Mouse (Mus musculus) cerebellum, adult 11 months (tissue): ENCODE measurements at regions not wholly inside any gene's neighbourhood (a gene's known extent, or its start where the extent isn't known, plus 50 kb on each side); places are given as distances from the start of the nearest gene placed in this dataset.

Experiments used
- DNase-seq: peaks from one replicate; pipeline ENCODE4 v3.0.0; 2022

- no peak for DNase-seq
These were observed 631.0 kb upstream of the Fam160b2 start for GRCm38 (mm10) chr14:71230484-71231188.

GRCm38 (mm10) chr14:71229955-71230354, 630.3 kb upstream of the Fam160b2 start:
- no peak for DNase-seq

DNA sequence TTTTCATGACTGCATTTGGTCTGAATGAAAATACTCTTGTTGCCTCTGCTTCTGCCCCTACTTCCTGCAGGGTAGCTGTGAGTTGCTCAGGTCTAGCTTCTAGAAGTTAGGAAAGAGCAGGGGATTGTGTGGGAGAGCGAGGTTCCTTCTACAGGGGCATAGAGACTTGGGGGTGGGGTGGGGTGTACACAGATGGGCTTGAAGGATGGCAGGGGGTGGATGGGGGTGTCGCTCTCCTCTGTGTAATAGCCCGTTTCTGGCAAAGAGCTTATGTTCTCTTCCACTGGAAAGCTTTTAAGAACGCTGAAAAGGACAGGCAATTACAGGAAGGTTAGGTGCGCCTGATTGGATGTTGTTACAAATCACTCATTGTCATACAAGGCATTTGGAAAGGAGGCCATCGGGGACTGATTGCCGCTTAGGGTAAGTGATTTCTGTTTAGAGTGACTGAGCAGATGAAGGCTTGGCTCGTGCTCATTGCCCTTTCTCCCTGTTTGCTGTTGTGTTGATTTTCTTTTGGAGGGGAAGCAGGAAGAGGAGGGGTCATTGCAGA, 629.3 kb upstream of the Fam160b2 start:
- no peak for DNase-seq

- no peak for DNase-seq
These were observed 617.4 kb upstream of the Fam160b2 start for GRCm38 (mm10) chr14:71217041-71217440.

GRCm38 (mm10) chr14:71211359-71211978, 611.8 kb upstream of the Fam160b2 start:
- no peak for DNase-seq

GRCm38 (mm10) chr14:71203459-71203858, 603.8 kb upstream of the Fam160b2 start:
- DNase-seq: no peak

DNA sequence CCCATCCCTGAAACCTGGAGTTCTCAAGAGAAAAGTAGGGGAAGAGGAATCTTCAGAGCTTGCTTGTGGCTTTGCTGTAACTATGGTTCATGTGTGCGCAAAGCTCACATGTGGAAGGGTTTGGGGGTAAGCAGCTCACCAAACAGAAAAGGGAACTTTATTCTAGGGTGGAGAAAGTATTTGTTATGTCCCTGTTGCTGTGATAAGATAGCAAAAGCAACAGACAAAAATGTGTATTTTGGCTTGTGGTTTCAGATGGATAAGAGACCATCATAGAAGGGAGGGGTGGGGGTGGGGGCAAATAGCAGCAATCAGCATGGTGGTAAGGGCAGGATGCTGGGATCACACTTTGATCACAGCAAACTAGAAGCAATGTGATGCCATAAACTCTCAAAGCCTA, 601.3 kb upstream of the Fam160b2 start:
- DNase-seq: no peak

GRCm38 (mm10) chr14:71199178-71199879, 599.7 kb upstream of the Fam160b2 start:
- no peak for DNase-seq

GRCm38 (mm10) chr14:71194219-71194618, 594.6 kb upstream of the Fam160b2 start:
- DNase-seq: no peak

DNA sequence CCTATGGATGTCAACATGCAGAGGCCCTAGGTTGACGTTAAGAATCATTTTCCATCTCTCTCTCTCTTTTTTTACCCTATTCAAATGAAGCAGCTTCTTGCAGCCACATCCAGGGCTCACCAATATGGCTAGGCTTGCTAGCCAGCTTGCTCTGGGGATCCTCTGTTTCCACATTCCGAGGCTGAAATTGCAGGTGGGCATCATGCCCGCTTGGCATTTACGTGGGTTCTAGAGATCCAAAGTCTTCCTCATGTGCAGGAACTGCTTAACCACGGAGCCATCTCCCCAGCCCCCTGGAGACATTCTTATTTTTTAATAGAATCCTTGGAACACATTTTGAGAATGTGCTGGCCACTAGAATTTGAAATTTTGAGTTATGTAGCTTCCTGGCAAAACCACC, 592.9 kb upstream of the Fam160b2 start:
- no peak for DNase-seq

GRCm38 (mm10) chr14:71189360-71189759, 589.7 kb upstream of the Fam160b2 start:
- DNase-seq: no peak

GRCm38 (mm10) chr14:71177341-71177740, 577.7 kb upstream of the Fam160b2 start:
- no peak for DNase-seq

- no peak for DNase-seq
These were observed 574.5 kb upstream of the Fam160b2 start for GRCm38 (mm10) chr14:71174175-71174574.

- no peak for DNase-seq
These were observed 559.9 kb upstream of the Fam160b2 start for GRCm38 (mm10) chr14:71159556-71159955.

DNA sequence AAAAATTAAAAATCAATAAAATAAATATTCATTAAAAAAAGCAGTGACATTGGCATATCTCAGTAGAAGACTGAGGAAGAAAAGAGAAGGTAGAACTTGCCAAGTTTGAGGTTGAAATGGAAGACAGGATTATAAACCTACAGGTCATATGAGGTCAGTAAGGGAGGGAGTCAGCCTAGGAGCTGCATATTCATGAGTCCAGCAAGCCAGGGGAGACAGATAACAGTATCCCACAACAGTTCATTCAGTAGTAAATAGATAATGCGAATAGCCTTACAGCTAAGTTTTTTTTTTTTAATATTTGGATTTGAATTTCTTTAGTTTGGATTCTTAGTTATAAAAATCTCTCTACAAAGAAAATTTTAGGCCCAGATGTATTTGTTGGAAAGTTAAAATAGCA, 542.8 kb upstream of the Fam160b2 start:
- DNase-seq: no peak

- DNase-seq: no peak
These were observed 530.2 kb upstream of the Fam160b2 start for GRCm38 (mm10) chr14:71129771-71130211.

- peak; percentile 5 for DNase-seq
These were observed 528.9 kb upstream of the Fam160b2 start for GRCm38 (mm10) chr14:71128495-71128894.

DNA sequence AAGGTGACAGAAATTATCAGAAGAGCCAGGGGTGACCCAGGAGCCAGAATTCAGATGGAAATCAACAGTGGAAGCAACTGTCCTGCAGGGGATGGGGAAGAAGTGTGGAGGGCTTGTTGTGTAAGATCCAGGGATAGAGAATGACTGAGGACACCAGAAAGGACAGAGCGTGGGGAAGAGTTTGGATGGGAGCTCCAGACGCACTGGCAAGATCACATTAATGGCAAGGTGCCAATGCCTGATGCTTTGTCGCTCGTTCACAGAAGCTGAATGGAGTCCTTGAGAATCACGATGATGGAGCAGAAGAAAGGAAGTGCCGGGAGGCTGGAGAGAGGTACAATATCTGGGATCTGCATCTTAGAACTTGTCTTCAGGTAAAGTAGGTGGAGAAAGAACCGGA, 519.0 kb upstream of the Fam160b2 start:
- DNase-seq: no peak

DNA sequence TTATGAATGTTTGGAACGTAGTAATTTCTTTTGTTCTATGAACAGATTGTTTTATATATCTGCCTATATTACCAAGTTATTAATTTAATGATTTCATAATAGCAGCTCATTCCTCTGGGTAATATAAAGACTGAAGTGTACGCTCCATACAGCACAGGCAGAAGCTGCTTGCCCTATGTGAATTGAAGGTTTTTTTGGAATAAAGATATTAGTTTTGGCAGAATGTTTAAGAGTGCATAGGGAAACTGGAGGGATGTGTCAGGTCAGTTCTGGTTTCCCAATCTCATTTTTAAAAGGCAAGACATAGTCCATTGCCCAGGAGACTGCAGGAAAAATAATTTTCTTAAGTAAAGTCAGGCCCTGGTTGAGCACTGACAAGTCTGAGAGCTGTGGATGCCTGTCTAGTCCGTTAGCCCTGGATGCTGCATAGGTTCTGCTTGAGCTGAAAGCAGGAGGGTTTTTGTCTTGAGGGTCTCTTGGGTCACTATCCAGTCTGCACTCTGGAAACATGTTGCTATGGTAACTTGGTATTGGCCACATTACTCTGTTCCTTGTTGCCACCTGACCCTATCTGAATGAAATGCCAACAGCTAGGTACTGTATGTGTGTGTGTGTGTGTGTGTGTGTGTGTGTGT, 516.3 kb upstream of the Fam160b2 start:
- DNase-seq: no peak

GRCm38 (mm10) chr14:71115095-71115797, 515.6 kb upstream of the Fam160b2 start:
- no peak for DNase-seq

GRCm38 (mm10) chr14:71113198-71113597, 513.6 kb upstream of the Fam160b2 start:
- no peak for DNase-seq

DNA sequence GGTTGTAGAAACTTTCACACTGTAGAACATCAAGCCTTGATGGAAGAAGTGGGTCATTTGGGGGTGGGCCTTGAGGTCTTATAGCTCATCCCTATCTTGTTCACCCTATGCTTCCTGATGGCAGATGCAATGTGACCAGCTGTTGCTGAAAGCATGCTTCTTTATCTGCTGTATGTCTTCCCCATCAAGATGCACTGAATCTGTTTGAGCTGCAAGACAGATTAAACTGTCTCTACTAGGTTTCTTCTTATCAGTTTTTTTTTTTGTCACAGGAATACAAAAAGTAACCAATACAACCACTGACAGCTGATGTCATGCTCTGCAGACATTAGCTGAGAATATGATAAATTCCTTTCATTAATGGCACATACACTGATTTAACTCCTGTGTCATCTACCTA, 505.0 kb upstream of the Fam160b2 start:
- no peak for DNase-seq

DNA sequence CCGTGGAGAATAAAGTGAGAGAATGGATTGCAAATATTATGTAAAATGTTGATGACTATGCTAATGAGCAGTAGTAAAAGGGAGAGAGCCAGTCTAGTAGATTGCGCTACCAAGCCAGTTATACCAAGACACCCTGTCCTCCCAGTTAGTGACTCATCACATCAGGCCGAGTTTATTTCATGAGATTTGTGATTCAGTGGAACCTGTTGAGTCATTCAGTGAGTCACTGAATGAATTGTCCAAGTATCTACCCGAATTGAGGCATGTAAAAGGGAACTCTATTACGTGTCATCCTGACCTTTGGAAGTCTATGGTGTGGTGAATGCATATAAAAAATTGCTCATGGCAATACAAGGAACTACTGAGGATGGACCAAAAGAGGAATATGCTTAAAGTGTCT, 504.3 kb upstream of the Fam160b2 start:
- no peak for DNase-seq
